Mouse (Mus musculus) gastrocnemius, adult 18-20 months (tissue): ENCODE data around the gene L3mbtl3. TPM values are rescaled to one million over a fixed set of nuclear protein-coding genes. Genes with fewer than 3 reads are reported as not detected.

Source experiments
- DNase-seq: peaks from one replicate; pipeline ENCODE4 v3.0.0; 2021; ENCODE audit warnings: low spot score
- microRNA-seq: library from miRNA; unstranded; fragments of <30 nt; microRNA quantifications from one replicate; pipeline ENCODE4 v1.2.0, GENCODE M21; 2021
- total RNA-seq, 2 experiments: library from RNA; stranded (reverse); gene quantifications; 2 replicates each; pipeline ENCODE4 v1.2.3; 2021

The L3mbtl3 gene
- total RNA-seq, 2 experiments from 2014 or later, result 4.7 to 6.2 TPM

DNA sequence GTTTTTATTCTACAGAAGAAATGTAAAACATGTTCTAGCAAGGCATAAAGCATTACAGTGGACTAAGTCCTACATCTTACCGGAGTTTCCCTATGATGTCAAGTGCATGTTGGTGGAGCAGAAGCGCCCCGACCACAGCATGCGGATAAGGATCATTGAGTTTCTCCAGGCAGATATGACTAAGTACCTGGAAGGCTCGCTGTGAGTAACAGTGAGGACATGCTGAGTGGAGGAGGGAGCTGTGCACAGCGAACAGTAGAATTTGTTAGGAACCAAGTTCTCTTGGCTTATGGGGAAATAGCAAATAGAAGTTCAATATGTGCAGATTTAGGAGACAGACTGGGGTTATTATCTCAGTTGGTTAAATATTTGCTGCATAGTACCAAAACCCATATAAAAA, 131.3 kb downstream of the L3mbtl3 start:
- DNase-seq, result no peak

DNA sequence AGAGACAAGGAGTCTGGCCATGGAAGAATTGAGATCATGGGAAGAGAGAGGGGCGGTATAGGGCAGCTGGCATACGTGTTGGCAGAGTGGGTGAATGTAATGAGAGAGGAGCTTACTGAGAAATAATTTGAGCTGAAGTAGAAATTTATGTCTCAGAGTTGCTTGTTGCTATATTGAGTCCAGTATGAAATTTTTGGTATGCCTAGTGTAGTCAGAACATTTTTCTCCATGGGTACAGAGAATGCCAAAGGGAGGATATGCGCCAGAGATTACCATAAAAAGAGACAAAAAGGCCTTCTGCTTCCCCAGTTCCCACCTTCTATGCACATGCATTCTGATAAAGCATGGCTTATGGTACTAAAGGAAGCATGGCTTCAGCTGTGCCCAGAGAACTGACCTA, 132.6 kb downstream of the L3mbtl3 start:
- no peak for DNase-seq

DNA sequence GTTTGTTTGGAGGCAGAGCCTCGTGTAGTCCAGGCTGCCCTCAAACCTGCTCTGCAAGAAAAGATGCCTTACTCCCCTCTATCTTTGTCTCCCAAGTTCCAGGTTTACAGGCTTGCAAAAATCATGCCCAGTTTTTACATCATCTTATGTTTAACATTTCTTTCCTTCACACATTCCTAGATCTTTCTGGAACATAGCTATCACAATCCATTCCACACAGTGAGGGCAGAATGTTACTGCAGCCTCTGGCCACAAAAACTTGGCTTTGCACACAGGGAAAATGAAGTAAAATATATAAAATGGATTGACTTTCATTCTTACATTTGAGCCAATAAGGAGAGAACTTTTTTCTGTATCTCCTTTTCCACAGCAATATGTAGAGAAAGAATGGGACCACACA, 136.7 kb downstream of the L3mbtl3 start:
- DNase-seq, result no peak

DNA sequence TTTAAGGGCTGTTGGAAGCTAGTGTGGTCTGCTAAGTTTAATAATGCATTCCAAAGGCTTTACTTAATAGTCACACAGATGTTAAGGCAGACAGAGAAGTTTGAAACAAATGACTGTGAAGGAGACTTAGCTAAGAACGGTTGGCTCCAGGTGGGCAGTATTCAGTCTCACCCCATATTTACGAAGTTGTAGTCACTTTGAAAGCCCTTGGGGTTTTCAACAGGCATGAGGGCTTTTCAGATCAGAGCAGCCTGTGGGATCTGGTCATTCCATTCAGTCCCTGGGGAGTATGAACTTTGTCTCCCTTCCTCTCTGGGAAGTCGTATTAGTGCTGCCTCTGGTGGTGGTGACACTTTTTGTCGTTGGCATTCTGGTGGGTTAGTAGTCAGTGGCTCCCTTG, 137.2 kb downstream of the L3mbtl3 start:
- DNase-seq, result no peak

DNA sequence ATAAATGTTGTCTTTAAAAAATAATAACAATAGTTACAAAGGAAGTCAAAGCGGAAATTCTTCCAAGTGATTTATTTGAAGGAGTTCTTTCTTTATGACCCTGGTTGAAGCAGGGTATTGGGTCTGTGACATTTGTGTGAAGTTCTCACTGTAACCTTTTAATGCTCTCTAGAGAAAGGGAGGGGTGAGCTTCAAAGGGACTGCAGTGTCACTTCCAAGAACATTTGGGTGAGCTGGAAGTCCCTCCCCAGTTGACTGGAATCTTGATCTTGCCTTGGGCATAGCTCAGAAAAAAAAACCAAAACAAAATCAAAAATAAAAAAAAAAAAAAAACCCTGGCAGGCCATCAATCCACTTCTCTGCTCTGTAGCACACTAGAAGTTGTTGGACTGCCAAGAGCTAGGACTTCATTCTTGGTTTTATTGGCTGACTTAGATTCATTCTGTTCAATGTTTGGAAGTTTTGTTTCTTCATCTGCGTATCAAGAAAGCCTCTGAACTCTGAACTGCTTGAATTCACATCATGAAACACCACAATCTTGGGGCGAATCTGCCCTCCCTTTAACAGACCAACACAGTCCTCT, 143.6 kb downstream of the L3mbtl3 start:
- DNase-seq, result no peak

DNA sequence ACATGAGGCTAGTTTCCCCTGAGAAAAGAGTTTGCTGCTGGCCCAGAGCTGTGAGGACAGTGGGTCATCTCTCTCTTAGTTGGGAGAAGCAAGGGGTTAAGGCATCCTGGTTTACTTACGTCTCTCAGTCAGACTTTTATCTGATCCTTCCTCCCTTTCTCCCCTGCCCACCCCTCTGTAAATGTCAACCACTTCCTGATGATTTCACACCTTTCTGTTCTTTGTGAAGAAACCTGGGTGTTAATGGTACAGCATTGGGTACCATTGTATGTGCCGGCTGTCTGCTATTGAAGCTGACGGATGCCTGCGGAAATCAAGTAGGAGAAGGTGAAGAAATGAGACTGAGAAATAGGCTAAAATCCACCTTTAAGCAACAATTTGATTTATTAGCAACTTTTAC, 146.3 kb downstream of the L3mbtl3 start, which contains the start of gene Samd3:
Samd3 (plus strand) TSS at position 220 of the 400 bp plus-strand sequence.
- DNase-seq, result no peak

GRCm38 (mm10) chr10:26228187-26228586, 147.6 kb downstream of the L3mbtl3 start:
- DNase-seq, result no peak

DNA sequence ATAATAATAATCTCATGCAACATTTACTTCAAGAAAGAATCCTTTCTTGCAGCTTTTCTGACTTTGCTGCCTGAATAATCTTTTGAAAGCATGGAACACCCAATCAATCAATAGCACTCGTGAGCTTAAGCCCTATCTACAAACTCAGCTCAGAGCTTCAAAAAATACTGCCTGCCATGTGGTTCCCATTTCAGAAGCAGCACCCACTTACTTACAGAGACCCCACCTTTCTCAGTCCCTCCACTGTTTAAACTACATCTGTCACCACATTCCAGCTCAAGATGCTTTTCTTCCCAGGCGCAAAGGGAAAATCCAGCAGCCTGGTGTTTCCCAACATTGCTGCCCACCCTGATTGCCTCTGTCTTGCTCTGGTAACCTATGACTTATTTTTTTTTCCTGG, 149.0 kb downstream of the L3mbtl3 start:
- no peak for DNase-seq

DNA sequence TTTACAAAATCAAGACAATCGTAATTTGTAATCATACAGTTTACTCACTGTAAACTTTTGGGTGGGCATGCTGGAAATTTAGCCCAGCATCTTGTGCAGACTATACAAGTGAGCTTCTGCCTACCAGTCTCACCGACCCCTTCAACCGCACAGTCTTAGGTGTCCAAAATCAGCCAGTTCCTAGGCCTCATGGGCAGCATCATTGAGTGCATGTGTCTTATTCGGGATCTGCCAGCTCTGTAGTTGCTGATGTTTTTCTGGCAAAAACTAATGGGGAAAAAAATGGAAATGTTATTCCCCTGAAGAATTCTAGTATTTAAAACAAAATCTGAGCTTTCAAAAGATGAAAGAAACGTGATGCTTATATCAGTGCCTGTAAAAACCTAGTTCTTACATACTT, 149.5 kb downstream of the L3mbtl3 start:
- DNase-seq, result no peak

Small RNAs within 50 kb of the gene (microRNA-seq; reads per million reads assigned to microRNA genes)
- not detected for gene Gm27754

Other genes with a start within 250 kb of the L3mbtl3 start
- gene Samd3, start 146.3 kb downstream of the L3mbtl3 start, total RNA-seq, result not detected